Mouse (Mus musculus): Measurements from ENCODE around the gene Svs1.

DNA sequence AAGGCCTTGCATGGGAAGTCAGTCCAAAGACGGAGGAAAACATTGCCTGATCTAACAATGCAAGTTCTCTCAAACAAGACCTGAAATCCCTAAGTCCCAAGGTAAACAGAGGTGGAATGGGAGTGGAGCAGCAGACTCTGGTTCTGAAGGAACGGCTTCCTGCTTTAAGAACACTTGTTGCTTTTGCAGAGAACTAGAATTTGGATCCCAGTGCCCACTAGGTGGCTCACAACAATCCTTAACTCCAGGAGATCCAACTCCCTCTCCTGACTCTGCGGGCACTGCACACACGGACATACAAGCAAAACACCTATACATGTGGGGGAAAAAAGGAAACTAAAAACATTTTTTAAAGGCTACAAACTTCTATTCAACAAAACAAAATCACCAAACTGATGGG, 16.7 kb downstream of the Svs1 start:
- TF ChIP-seq CTCF (IDR thresholded peaks at IDR 0.05; ENCODE audit: low read depth, low read length) (no peak), POLR2A (IDR thresholded peaks at IDR 0.05; ENCODE audit: extremely low read depth, insufficient read depth, low read length) (no peak)

All from liver, adult 2 months (tissue).